Mouse (Mus musculus) limb, embryonic 13.5 days (tissue): Measurements from ENCODE around the gene Lsm4. TPM values are rescaled to one million over a fixed set of nuclear protein-coding genes. Genes with fewer than 3 reads are reported as not detected.
A peak's percentile ranks its signal among the peaks of the same experiment; 100 is the strongest.

Experiments
- ATAC-seq: fragments of 200-750 bp; cut with Nextera tagmentation; 2 replicates; pipeline ENCODE4 v1.8.0; 2017; ENCODE audit warnings: low read depth, moderate number of reproducible peaks, moderate TSS enrichment; ENCODE audit not compliant: low FRiP score
- H3K27ac ChIP-seq: fragments of 300-500 bp; sonication (generic); 2 replicates; pipeline ENCODE4 v1.5.1; 2015; ENCODE audit warnings: inconsistent platforms, mild to moderate bottlenecking, moderate library complexity
- H3K27me3 ChIP-seq: fragments of 300-500 bp; sonication (generic); 2 replicates; pipeline ENCODE4 v1.6.1; 2015; ENCODE audit warnings: mild to moderate bottlenecking, inconsistent platforms
- H3K36me3 ChIP-seq: fragments of 300-500 bp; sonication (generic); 2 replicates; pipeline ENCODE4 v1.6.1; 2015; ENCODE audit warnings: inconsistent platforms, mild to moderate bottlenecking, moderate library complexity
- H3K4me1 ChIP-seq: fragments of 300-500 bp; sonication (generic); 2 replicates; pipeline ENCODE4 v1.6.1; 2015; ENCODE audit warnings: inconsistent platforms
- H3K4me2 ChIP-seq: fragments of 300-500 bp; sonication (generic); replicated peaks from 2 replicates; pipeline ENCODE4 v1.6.1; 2015; ENCODE audit warnings: inconsistent platforms, mild to moderate bottlenecking, moderate library complexity
- H3K4me3 ChIP-seq: fragments of 300-500 bp; sonication (generic); 2 replicates; pipeline ENCODE4 v1.5.1; 2015; ENCODE audit warnings: moderate library complexity, mild to moderate bottlenecking, inconsistent platforms
- H3K9ac ChIP-seq: fragments of 300-500 bp; sonication (generic); 2 replicates; pipeline ENCODE4 v1.6.1; 2015; ENCODE audit warnings: mild to moderate bottlenecking, inconsistent platforms
- H3K9me3 ChIP-seq: fragments of 300-500 bp; sonication (generic); 2 replicates; pipeline ENCODE4 v1.6.1; 2016; ENCODE audit warnings: inconsistent platforms
- WGBS: fragments of 180-500 bp; shearing (Covaris S2); methylation state at CpG from one replicate; pipeline ENCODE4 v1.1.7; 2015; 5-methylcytosine and 5-hydroxymethylcytosine counted together
- polyA plus RNA-seq: library from polyadenylated mRNA; unstranded; fragments of >200 nt; fragmentation: Nextera tagmentation; extraction: Ambion mirVana; gene quantifications from 2 replicates; pipeline ENCODE4 v1.2.1, GENCODE M21; 2015

Lsm4 gene
- polyA plus RNA-seq: 240 and 246 TPM in 2 replicates

GRCm38 (mm10) chr8:70673079-70673856 is at the start of gene Lsm4:
Gene Lsm4 (plus strand): TSS chr8:70673248.
- Histone ChIP-seq H3K9ac (peak within 1 kb of the TSS; percentile 77), H3K9me3 (no peaks in the 10 kb centered on the region), H3K27ac (peak within 1 kb of the TSS; percentile 91), H3K27me3 (no peaks in the 10 kb centered on the region), H3K4me3 (peak within 1 kb of the TSS; percentile 69), H3K4me1 (peaks cover 17% of the 10 kb centered on the region), H3K4me2 (peak within 1 kb of the TSS; percentile 81), H3K36me3 (peaks cover 21% of the 10 kb centered on the region)
- WGBS: under 1% methylated on average over 60 of the region's 60 CpGs
- peak; percentile 98 for ATAC-seq

- Histone ChIP-seq H3K9me3 (no peaks in the 10 kb centered on the region), H3K9ac (no peak overlapping the region), H3K36me3 (no peaks in the 10 kb centered on the region), H3K27ac (no peak overlapping the region), H3K4me2 (peak overlapping the region; percentile 21), H3K27me3 (peaks cover 28% of the 10 kb centered on the region), H3K4me1 (peaks cover 16% of the 10 kb centered on the region), H3K4me3 (no peak overlapping the region)
- no peak for ATAC-seq
- 13% methylated on average over 5 of the region's 5 CpGs for WGBS
Measured at GRCm38 (mm10) chr8:70625104-70625503, 47.9 kb upstream of the Lsm4 start.

- H3K4me1 ChIP-seq: peaks cover 33% of the 10 kb centered on the region
- no peaks in the 10 kb centered on the region for H3K36me3 ChIP-seq
- H3K9ac ChIP-seq: no peak overlapping the region
- no peaks in the 10 kb centered on the region for H3K9me3 ChIP-seq
- H3K27ac ChIP-seq: no peak overlapping the region
- WGBS: 84% methylated on average over 5 of the region's 5 CpGs
- H3K27me3 ChIP-seq: peaks cover 25% of the 10 kb centered on the region
- no peak overlapping the region for H3K4me3 ChIP-seq
- no peak overlapping the region for H3K4me2 ChIP-seq
- no peak for ATAC-seq
Measured at GRCm38 (mm10) chr8:70627041-70627440, 46.0 kb upstream of the Lsm4 start.

GRCm38 (mm10) chr8:70628986-70629490 is 44.0 kb upstream of the Lsm4 start:
- H3K36me3 ChIP-seq: no peaks in the 10 kb centered on the region
- peaks cover 39% of the 10 kb centered on the region for H3K4me1 ChIP-seq
- peak overlapping the region; percentile 22; the same call in 1 of the 2 replicates for H3K27ac ChIP-seq
- H3K27me3 ChIP-seq: peaks cover 14% of the 10 kb centered on the region
- WGBS: 57% methylated on average over 7 of the region's 7 CpGs
- peak overlapping the region; percentile 70 for H3K9ac ChIP-seq
- peak overlapping the region; percentile 77 for H3K4me2 ChIP-seq
- H3K9me3 ChIP-seq: no peaks in the 10 kb centered on the region
- no peak for ATAC-seq
- H3K4me3 ChIP-seq: peak overlapping the region; percentile 53

- peak; percentile 89 for ATAC-seq
- 0 out of 2 replicates have a peak overlapping the region, but pooled peaks have one; percentile 22 for H3K27ac ChIP-seq
- WGBS: 1% methylated on average over 60 of the region's 60 CpGs
Measured at GRCm38 (mm10) chr8:70629574-70630531, 43.2 kb upstream of the Lsm4 start.

GRCm38 (mm10) chr8:70630532-70631381 is 42.3 kb upstream of the Lsm4 start:
- Histone ChIP-seq H3K4me1 (peaks cover 37% of the 10 kb centered on the region), H3K4me3 (peak overlapping the region; percentile 53; the same call in 1 of the 2 replicates), H3K9me3 (no peaks in the 10 kb centered on the region), H3K36me3 (no peaks in the 10 kb centered on the region), H3K4me2 (peak overlapping the region; percentile 77), H3K27ac (no peak overlapping the region), H3K9ac (no peak overlapping the region), H3K27me3 (peaks cover 14% of the 10 kb centered on the region)
- 16% methylated on average over 22 of the region's 22 CpGs for WGBS
- ATAC-seq: no peak

More at GRCm38 (mm10) chr8:70629574-70630531, 43.2 kb upstream of the Lsm4 start:
- H3K4me1 ChIP-seq: peaks cover 43% of the 10 kb centered on the region
- H3K9ac ChIP-seq: peak overlapping the region; percentile 70
- H3K4me2 ChIP-seq: peak overlapping the region; percentile 77
- no peaks in the 10 kb centered on the region for H3K9me3 ChIP-seq
- peaks cover 14% of the 10 kb centered on the region for H3K27me3 ChIP-seq
- H3K36me3 ChIP-seq: no peaks in the 10 kb centered on the region
- peak overlapping the region; percentile 53 for H3K4me3 ChIP-seq

- 20% methylated on average over 24 of the region's 24 CpGs for WGBS
- Histone ChIP-seq H3K4me1 (peaks cover 40% of the 10 kb centered on the region), H3K4me3 (no peak overlapping the region), H3K27me3 (peaks cover 14% of the 10 kb centered on the region), H3K9me3 (no peaks in the 10 kb centered on the region), H3K4me2 (peak overlapping the region; percentile 77; the same call in 1 of the 2 replicates), H3K9ac (peak overlapping the region; percentile 25; the same call in 1 of the 2 replicates), H3K36me3 (no peaks in the 10 kb centered on the region), H3K27ac (no peak overlapping the region)
- no peak for ATAC-seq
Measured at GRCm38 (mm10) chr8:70631436-70631835, 41.6 kb upstream of the Lsm4 start.

GRCm38 (mm10) chr8:70632346-70632892 is 40.6 kb upstream of the Lsm4 start, which contains the start of gene Gdf15:
Gene Gdf15 (minus strand): TSS chr8:70632456.
- peak within 1 kb of the TSS; percentile 25; the same call in 1 of the 2 replicates for H3K9ac ChIP-seq
- H3K4me2 ChIP-seq: peak within 1 kb of the TSS; percentile 77; the same call in 1 of the 2 replicates
- ATAC-seq: no peak
- 63% methylated on average over 6 of the region's 6 CpGs for WGBS
- peaks cover 14% of the 10 kb centered on the region for H3K27me3 ChIP-seq
- no peaks in the 10 kb centered on the region for H3K36me3 ChIP-seq
- H3K4me3 ChIP-seq: no peak within 1 kb of the TSS
- H3K9me3 ChIP-seq: no peaks in the 10 kb centered on the region
- peaks cover 49% of the 10 kb centered on the region for H3K4me1 ChIP-seq
- H3K27ac ChIP-seq: no peak within 1 kb of the TSS

GRCm38 (mm10) chr8:70634066-70634465 is 39.0 kb upstream of the Lsm4 start:
- Histone ChIP-seq H3K9me3 (no peaks in the 10 kb centered on the region), H3K9ac (no peak overlapping the region), H3K4me3 (no peak overlapping the region), H3K27me3 (peaks cover 14% of the 10 kb centered on the region), H3K27ac (no peak overlapping the region), H3K4me2 (0 out of 2 replicates have a peak overlapping the region, but pooled peaks have one; percentile 4), H3K36me3 (no peaks in the 10 kb centered on the region), H3K4me1 (peaks cover 55% of the 10 kb centered on the region)
- 53% methylated on average over 6 of the region's 6 CpGs for WGBS
- ATAC-seq: no peak

GRCm38 (mm10) chr8:70635527-70635926 is 37.5 kb upstream of the Lsm4 start:
- peaks cover 45% of the 10 kb centered on the region for H3K4me1 ChIP-seq
- no peaks in the 10 kb centered on the region for H3K9me3 ChIP-seq
- no peak for ATAC-seq
- no peak overlapping the region for H3K9ac ChIP-seq
- WGBS: 77% methylated on average over 6 of the region's 6 CpGs
- no peak overlapping the region for H3K4me2 ChIP-seq
- H3K4me3 ChIP-seq: no peak overlapping the region
- H3K27me3 ChIP-seq: peaks cover 14% of the 10 kb centered on the region
- no peak overlapping the region for H3K27ac ChIP-seq
- H3K36me3 ChIP-seq: no peaks in the 10 kb centered on the region
